Mouse (Mus musculus) intestine, embryonic 14.5 days (tissue): ENCODE measurements around the gene Pld3. TPM values are rescaled to one million over a fixed set of nuclear protein-coding genes. Genes with fewer than 3 reads are reported as not detected.

Experiments used
- ATAC-seq: fragments of 200-750 bp; cut with Nextera tagmentation; replicated peaks from 2 replicates; pipeline ENCODE4 v1.8.0; 2017; ENCODE audit warnings: low read depth, moderate number of reproducible peaks, moderate TSS enrichment, moderate library complexity; ENCODE audit not compliant: low FRiP score, low TSS enrichment
- DNase-seq: peaks from one replicate; pipeline ENCODE4 v3.0.0-alpha.2; 2018; ENCODE audit warnings: low spot score
- H3K27ac ChIP-seq: fragments of 300-500 bp; sonication (generic); 2 replicates; pipeline ENCODE4 v1.5.1; 2014; ENCODE audit warnings: low read depth, mild to moderate bottlenecking, control low read depth
- H3K27me3 ChIP-seq: fragments of 300-500 bp; sonication (generic); replicated peaks from 2 replicates; pipeline ENCODE4 v1.6.1; 2014; ENCODE audit warnings: low read length, control low read depth; ENCODE audit not compliant: control insufficient read depth, insufficient read depth
- H3K36me3 ChIP-seq: fragments of 300-500 bp; sonication (generic); 2 replicates; pipeline ENCODE4 v1.6.1; 2014; ENCODE audit warnings: low read length, control low read depth; ENCODE audit not compliant: control insufficient read depth, insufficient read depth
- H3K4me1 ChIP-seq: fragments of 300-500 bp; sonication (generic); replicated peaks from 2 replicates; pipeline ENCODE4 v1.6.1; 2014; ENCODE audit warnings: low read length, control low read depth, mixed read lengths; ENCODE audit not compliant: control insufficient read depth, insufficient read depth
- H3K4me2 ChIP-seq: fragments of 300-500 bp; sonication (generic); 2 replicates; pipeline ENCODE4 v1.6.1; 2014; ENCODE audit warnings: low read length
- H3K4me3 ChIP-seq: fragments of 300-500 bp; sonication (generic); 2 replicates; pipeline ENCODE4 v1.5.1; 2014; ENCODE audit warnings: low read depth, low read length, control low read depth, mixed read lengths
- H3K9ac ChIP-seq: fragments of 300-500 bp; sonication (generic); 2 replicates; pipeline ENCODE4 v1.6.1; 2014; ENCODE audit warnings: mild to moderate bottlenecking, low read length
- H3K9me3 ChIP-seq: fragments of 300-500 bp; sonication (generic); 2 replicates; pipeline ENCODE4 v1.6.1; 2016; ENCODE audit warnings: low read length, control low read depth; ENCODE audit not compliant: control insufficient read depth
- WGBS: fragments of 180-500 bp; shearing (Covaris S2); extraction: QIAGEN DNeasy Blood & Tissue Kit; methylation state at CpG from one replicate; pipeline ENCODE4 v1.1.7; 2014; 5-methylcytosine and 5-hydroxymethylcytosine counted together
- polyA plus RNA-seq: library from polyadenylated mRNA; unstranded; fragments of >200 nt; fragmentation: Nextera tagmentation; extraction: Ambion mirVana; gene quantifications from 2 replicates; pipeline ENCODE4 v1.2.1, GENCODE M21; 2014

Gene Pld3
- polyA plus RNA-seq, 1 experiment from 2014 or later, result 58.5 TPM

- Histone ChIP-seq H3K36me3 (0 out of 2 replicates have a peak, but pooled peaks cover 4% of the 10 kb centered on the region), H3K4me1 (peaks cover 12% of the 10 kb centered on the region), H3K9me3 (no peaks in the 10 kb centered on the region), H3K9ac (no peak overlapping the region), H3K4me2 (no peak overlapping the region), H3K27me3 (no peaks in the 10 kb centered on the region), H3K27ac (no peak overlapping the region), H3K4me3 (no peak overlapping the region)
- WGBS, result 80% methylated on average over 12 of the region's 12 CpGs
- ATAC-seq (no peak), DNase-seq (no peak)
These were observed 8.2 kb downstream of the Pld3 start for GRCm38 (mm10) chr7:27544675-27545370.

- DNase-seq, result no peak
- no peak for ATAC-seq
- no peak overlapping the region for H3K4me2 ChIP-seq
- peaks cover 12% of the 10 kb centered on the region for H3K4me1 ChIP-seq
- peaks cover 11% of the 10 kb centered on the region; the same call in 1 of the 2 replicates for H3K36me3 ChIP-seq
- H3K9ac ChIP-seq, result no peak overlapping the region
- H3K4me3 ChIP-seq, result no peak overlapping the region
- no peaks in the 10 kb centered on the region for H3K27me3 ChIP-seq
- WGBS, result 79% methylated on average over 4 of the region's 4 CpGs
- H3K9me3 ChIP-seq, result no peaks in the 10 kb centered on the region
- peak overlapping the region; percentile 36; the same call in 1 of the 2 replicates for H3K27ac ChIP-seq
These were observed 9.2 kb downstream of the Pld3 start for GRCm38 (mm10) chr7:27543851-27544250.

GRCm38 (mm10) chr7:27543065-27543464 lies 10.0 kb downstream of the Pld3 start:
- ATAC-seq, result 0 out of 2 replicates have a peak, but pooled peaks have one; percentile 12
- H3K36me3 ChIP-seq, result peaks cover 11% of the 10 kb centered on the region; the same call in 1 of the 2 replicates
- no peaks in the 10 kb centered on the region for H3K27me3 ChIP-seq
- H3K4me3 ChIP-seq, result peak overlapping the region; percentile 40
- H3K4me2 ChIP-seq, result peak overlapping the region; percentile 85
- peak overlapping the region; percentile 40 for H3K9ac ChIP-seq
- DNase-seq, result no peak
- H3K27ac ChIP-seq, result peak overlapping the region; percentile 48; the same call in 1 of the 2 replicates
- 35% methylated on average over 6 of the region's 6 CpGs for WGBS
- no peaks in the 10 kb centered on the region for H3K9me3 ChIP-seq
- H3K4me1 ChIP-seq, result peaks cover 12% of the 10 kb centered on the region

GRCm38 (mm10) chr7:27542392-27543033 lies 10.5 kb downstream of the Pld3 start:
- peak; percentile 87 for ATAC-seq
- 2% methylated on average over 30 of the region's 30 CpGs for WGBS
- Histone ChIP-seq H3K4me3 (peak overlapping the region; percentile 40), H3K9me3 (no peaks in the 10 kb centered on the region), H3K27ac (peak overlapping the region; percentile 48; the same call in 1 of the 2 replicates), H3K36me3 (peaks cover 17% of the 10 kb centered on the region; the same call in 1 of the 2 replicates), H3K4me2 (peak overlapping the region; percentile 85), H3K4me1 (peaks cover 12% of the 10 kb centered on the region), H3K27me3 (no peaks in the 10 kb centered on the region), H3K9ac (peak overlapping the region; percentile 40)
- DNase-seq, result peak; percentile 84

- Histone ChIP-seq H3K27ac (no peak overlapping the region), H3K9ac (peak overlapping the region; percentile 40), H3K27me3 (no peaks in the 10 kb centered on the region), H3K4me1 (peaks cover 12% of the 10 kb centered on the region), H3K4me3 (peak overlapping the region; percentile 40), H3K9me3 (no peaks in the 10 kb centered on the region), H3K4me2 (peak overlapping the region; percentile 85), H3K36me3 (peaks cover 21% of the 10 kb centered on the region; the same call in 1 of the 2 replicates)
- 58% methylated on average over 5 of the region's 5 CpGs for WGBS
- DNase-seq (no peak), ATAC-seq (no peak)
These were observed 11.1 kb downstream of the Pld3 start for GRCm38 (mm10) chr7:27541922-27542321.

GRCm38 (mm10) chr7:27541431-27541830 lies 11.6 kb downstream of the Pld3 start:
- H3K9me3 ChIP-seq, result no peaks in the 10 kb centered on the region
- no peak overlapping the region for H3K4me3 ChIP-seq
- H3K4me2 ChIP-seq, result no peak overlapping the region
- peaks cover 12% of the 10 kb centered on the region for H3K4me1 ChIP-seq
- no peaks in the 10 kb centered on the region for H3K27me3 ChIP-seq
- ATAC-seq, result no peak
- H3K27ac ChIP-seq, result no peak overlapping the region
- 77% methylated on average over 16 of the region's 16 CpGs for WGBS
- H3K9ac ChIP-seq, result no peak overlapping the region
- DNase-seq, result no peak
- peaks cover 25% of the 10 kb centered on the region for H3K36me3 ChIP-seq

GRCm38 (mm10) chr7:27540935-27541334 lies 12.1 kb downstream of the Pld3 start:
- Histone ChIP-seq H3K27me3 (no peaks in the 10 kb centered on the region), H3K36me3 (peaks cover 30% of the 10 kb centered on the region), H3K4me2 (no peak overlapping the region), H3K27ac (no peak overlapping the region), H3K9ac (no peak overlapping the region), H3K4me3 (no peak overlapping the region), H3K9me3 (no peaks in the 10 kb centered on the region), H3K4me1 (peaks cover 12% of the 10 kb centered on the region)
- WGBS, result 86% methylated on average over 6 of the region's 6 CpGs
- DNase-seq (no peak), ATAC-seq (no peak)

GRCm38 (mm10) chr7:27540521-27540920 lies 12.5 kb downstream of the Pld3 start:
- Histone ChIP-seq H3K4me1 (peaks cover 12% of the 10 kb centered on the region), H3K4me3 (no peak overlapping the region), H3K36me3 (peaks cover 34% of the 10 kb centered on the region), H3K27me3 (no peaks in the 10 kb centered on the region), H3K9me3 (no peaks in the 10 kb centered on the region), H3K4me2 (no peak overlapping the region), H3K9ac (no peak overlapping the region), H3K27ac (no peak overlapping the region)
- WGBS, result 54% methylated on average over 2 of the region's 2 CpGs
- DNase-seq, result no peak
- ATAC-seq, result no peak
